Comparison of ENCODE assay signal across 8 mouse cellular contexts in genomic region chr6:124702784-124703103, GRCm38 (mm10). TPM values are rescaled to one million over a fixed set of nuclear protein-coding genes. Genes with fewer than 3 reads are reported as not detected.
DNase-seq lines count a peak whose midpoint lies in the region; ATAC-seq lines count a peak whose summit lies in the region.

No protein-coding gene starts in this region.

- peak; percentile 43; the same call in 1 of the 2 replicates for ATAC-seq in embryonic facial prominence, embryonic 12.5 days (ENCODE audit: insufficient number of reproducible peaks, insufficient read depth, low FRiP score, low TSS enrichment)
- peak; percentile 48; the same call in 1 of the 2 replicates for ATAC-seq in heart, embryonic 15.5 days (replicated peaks; ENCODE audit: insufficient number of reproducible peaks, insufficient read depth, low FRiP score, low read depth)
- peak; percentile 44; the same call in 1 of the 2 replicates for ATAC-seq in liver, embryonic 16.5 days (ENCODE audit: low read depth)
- peak; percentile 80 for ATAC-seq in neural tube, embryonic 14.5 days (ENCODE audit: low read depth)

- H3K9ac ChIP-seq in embryonic facial prominence, embryonic 12.5 days: no peak overlapping the region
- no peak overlapping the region for H3K9ac ChIP-seq in heart, embryonic 15.5 days
- H3K9ac ChIP-seq in liver, embryonic 16.5 days (ENCODE audit: low read depth, low read length): no peak overlapping the region
- no peak overlapping the region for H3K9ac ChIP-seq in neural tube, embryonic 14.5 days (replicated peaks; ENCODE audit: low read depth, low read length)

- H3K27ac ChIP-seq in embryonic facial prominence, embryonic 12.5 days: no peak overlapping the region
- no peak overlapping the region for H3K27ac ChIP-seq in heart, embryonic 15.5 days
- no peak overlapping the region for H3K27ac ChIP-seq in liver, embryonic 16.5 days (ENCODE audit: low read length)
- no peak overlapping the region for H3K27ac ChIP-seq in neural tube, embryonic 14.5 days (ENCODE audit: low read depth, low read length)

- 49% methylated on average over 3 of the region's 3 CpGs for WGBS in embryonic facial prominence, embryonic 12.5 days
- 43% methylated on average over 3 of the region's 3 CpGs for WGBS in heart, embryonic 15.5 days
- WGBS in liver, embryonic 16.5 days (ENCODE audit: insufficient replicate concordance): 54% methylated on average over 3 of the region's 3 CpGs
- WGBS in neural tube, embryonic 14.5 days: 59% methylated on average over 3 of the region's 3 CpGs

- DNase-seq in CD4-positive helper T cell, adult 2 months (ENCODE audit: low read depth, low spot score): peak; percentile 78
- DNase-seq in adrenal gland, adult 2 months: peak; percentile 69
- DNase-seq in kidney, postnatal 10 days: peak; percentile 84
- DNase-seq in thymus, postnatal 10 days (ENCODE audit: low spot score in 2 of 2): peak; percentile 68 to 80

- no peak overlapping the region for H3K4me2 ChIP-seq in embryonic facial prominence, embryonic 12.5 days (replicated peaks)
- no peak overlapping the region for H3K4me2 ChIP-seq in heart, embryonic 15.5 days
- no peak overlapping the region for H3K4me2 ChIP-seq in liver, embryonic 16.5 days (ENCODE audit: low read depth, low read length)
- H3K4me2 ChIP-seq in neural tube, embryonic 14.5 days (ENCODE audit: low read depth, low read length): no peak overlapping the region

- H3K4me3 ChIP-seq in embryonic facial prominence, embryonic 12.5 days: no peak overlapping the region
- H3K4me3 ChIP-seq in heart, embryonic 15.5 days: no peak overlapping the region
- no peak overlapping the region for H3K4me3 ChIP-seq in liver, embryonic 16.5 days (ENCODE audit: low read depth, low read length)
- no peak overlapping the region for H3K4me3 ChIP-seq in neural tube, embryonic 14.5 days (ENCODE audit: low read depth, low read length)

- no peaks in the 10 kb centered on the region for H3K9me3 ChIP-seq in embryonic facial prominence, embryonic 12.5 days
- H3K9me3 ChIP-seq in heart, embryonic 15.5 days (replicated peaks): no peaks in the 10 kb centered on the region
- H3K9me3 ChIP-seq in liver, embryonic 16.5 days (replicated peaks; ENCODE audit: control insufficient read depth, low read length): no peaks in the 10 kb centered on the region
- no peaks in the 10 kb centered on the region for H3K9me3 ChIP-seq in neural tube, embryonic 14.5 days (ENCODE audit: control insufficient read depth, low read length)

- no peaks in the 10 kb centered on the region for H3K4me1 ChIP-seq in embryonic facial prominence, embryonic 12.5 days
- H3K4me1 ChIP-seq in heart, embryonic 15.5 days (replicated peaks): peaks cover 14% of the 10 kb centered on the region
- no peaks in the 10 kb centered on the region; the same call in 1 of the 2 replicates for H3K4me1 ChIP-seq in liver, embryonic 16.5 days (ENCODE audit: control insufficient read depth, low read depth, low read length)
- no peaks in the 10 kb centered on the region for H3K4me1 ChIP-seq in neural tube, embryonic 14.5 days (ENCODE audit: control insufficient read depth, insufficient read depth, low read length)

- H3K36me3 ChIP-seq in embryonic facial prominence, embryonic 12.5 days: peaks cover 76% of the 10 kb centered on the region
- H3K36me3 ChIP-seq in heart, embryonic 15.5 days: peaks cover 43% of the 10 kb centered on the region
- peaks cover 71% of the 10 kb centered on the region for H3K36me3 ChIP-seq in liver, embryonic 16.5 days (ENCODE audit: control insufficient read depth, insufficient read depth)
- peaks cover 48% of the 10 kb centered on the region for H3K36me3 ChIP-seq in neural tube, embryonic 14.5 days (ENCODE audit: control insufficient read depth, insufficient read depth, low read length)

- no peaks in the 10 kb centered on the region for H3K27me3 ChIP-seq in embryonic facial prominence, embryonic 12.5 days
- H3K27me3 ChIP-seq in heart, embryonic 15.5 days: no peaks in the 10 kb centered on the region
- H3K27me3 ChIP-seq in liver, embryonic 16.5 days (ENCODE audit: control insufficient read depth, insufficient read depth, low read depth, low read length): no peaks in the 10 kb centered on the region
- no peaks in the 10 kb centered on the region for H3K27me3 ChIP-seq in neural tube, embryonic 14.5 days (ENCODE audit: control insufficient read depth, insufficient read depth, low read length)

RNA-seq across cellular contexts. Expression of gene Emg1, which starts 9.2 kb away (rescaled TPM):
- total RNA-seq in adrenal gland, adult 2 months (2021): 10 to 100 TPM; 80.6 to 82.6 TPM
- 16.6 and 17.0 TPM in 2 replicates for polyA plus RNA-seq in adrenal gland, adult 2 months (2012; rRNA removed)
- 192 and 199 TPM in 2 replicates for polyA plus RNA-seq in embryonic facial prominence, embryonic 12.5 days (2016; fragmentation: Nextera tagmentation; extraction: Ambion mirVana)
- 108 and 121 TPM in 2 replicates for polyA plus RNA-seq in heart, embryonic 15.5 days (2015; fragmentation: Nextera tagmentation; extraction: Ambion mirVana)
- 105 and 121 TPM in 2 replicates for polyA plus RNA-seq in liver, embryonic 16.5 days (2015; fragmentation: Nextera tagmentation; extraction: Ambion mirVana)
- polyA plus RNA-seq in neural tube, embryonic 14.5 days (2014; fragmentation: Nextera tagmentation; extraction: Ambion mirVana): 94.2 and 99.8 TPM in 2 replicates

RNA-seq across cellular contexts. Expression of gene Phb2, which starts 9.4 kb away (rescaled TPM):
- 100 to 1,000 TPM; 286 to 294 TPM for total RNA-seq in adrenal gland, adult 2 months (2021)
- 128 and 181 TPM in 2 replicates for polyA plus RNA-seq in adrenal gland, adult 2 months (2012; rRNA removed)
- 359 and 370 TPM in 2 replicates for polyA plus RNA-seq in embryonic facial prominence, embryonic 12.5 days (2016; fragmentation: Nextera tagmentation; extraction: Ambion mirVana)
- 307 and 324 TPM in 2 replicates for polyA plus RNA-seq in heart, embryonic 15.5 days (2015; fragmentation: Nextera tagmentation; extraction: Ambion mirVana)
- 206 and 214 TPM in 2 replicates for polyA plus RNA-seq in liver, embryonic 16.5 days (2015; fragmentation: Nextera tagmentation; extraction: Ambion mirVana)
- 242 and 258 TPM in 2 replicates for polyA plus RNA-seq in neural tube, embryonic 14.5 days (2014; fragmentation: Nextera tagmentation; extraction: Ambion mirVana)

RNA-seq across cellular contexts. Expression of gene Ptpn6, which starts 35.8 kb away (rescaled TPM):
- 10 to 100 TPM in 1 of 2 experiments, 1 to 10 TPM in 1; 6.5 to 11.2 TPM for total RNA-seq in adrenal gland, adult 2 months (2021)
- 6.1 and 6.8 TPM in 2 replicates for polyA plus RNA-seq in adrenal gland, adult 2 months (2012; rRNA removed)
- polyA plus RNA-seq in embryonic facial prominence, embryonic 12.5 days (2016; fragmentation: Nextera tagmentation; extraction: Ambion mirVana): 6.7 TPM in 2 replicates
- polyA plus RNA-seq in heart, embryonic 15.5 days (2015; fragmentation: Nextera tagmentation; extraction: Ambion mirVana): 5.6 and 21.1 TPM in 2 replicates
- polyA plus RNA-seq in liver, embryonic 16.5 days (2015; fragmentation: Nextera tagmentation; extraction: Ambion mirVana): 38.2 and 38.3 TPM in 2 replicates
- 2.6 and 4.4 TPM in 2 replicates for polyA plus RNA-seq in neural tube, embryonic 14.5 days (2014; fragmentation: Nextera tagmentation; extraction: Ambion mirVana)

RNA-seq across cellular contexts. Expression of gene Grcc10, which starts 38.4 kb away (rescaled TPM):
- 100 to 1,000 TPM; 357 to 360 TPM for total RNA-seq in adrenal gland, adult 2 months (2021)
- polyA plus RNA-seq in adrenal gland, adult 2 months (2012; rRNA removed): 233 and 246 TPM in 2 replicates
- 498 and 530 TPM in 2 replicates for polyA plus RNA-seq in embryonic facial prominence, embryonic 12.5 days (2016; fragmentation: Nextera tagmentation; extraction: Ambion mirVana)
- polyA plus RNA-seq in heart, embryonic 15.5 days (2015; fragmentation: Nextera tagmentation; extraction: Ambion mirVana): 387 and 416 TPM in 2 replicates
- 80.7 and 83.6 TPM in 2 replicates for polyA plus RNA-seq in liver, embryonic 16.5 days (2015; fragmentation: Nextera tagmentation; extraction: Ambion mirVana)
- polyA plus RNA-seq in neural tube, embryonic 14.5 days (2014; fragmentation: Nextera tagmentation; extraction: Ambion mirVana): 634 and 689 TPM in 2 replicates

RNA-seq across cellular contexts. Expression of gene Lpcat3, which starts 39.9 kb away (rescaled TPM):
- 100 to 1,000 TPM in 1 of 2 experiments, 10 to 100 TPM in 1; 92.1 to 138 TPM for total RNA-seq in adrenal gland, adult 2 months (2021)
- polyA plus RNA-seq in adrenal gland, adult 2 months (2012; rRNA removed): 141 and 155 TPM in 2 replicates
- polyA plus RNA-seq in embryonic facial prominence, embryonic 12.5 days (2016; fragmentation: Nextera tagmentation; extraction: Ambion mirVana): 46.0 and 49.1 TPM in 2 replicates
- 41.0 and 53.6 TPM in 2 replicates for polyA plus RNA-seq in heart, embryonic 15.5 days (2015; fragmentation: Nextera tagmentation; extraction: Ambion mirVana)
- 80.1 and 88.6 TPM in 2 replicates for polyA plus RNA-seq in liver, embryonic 16.5 days (2015; fragmentation: Nextera tagmentation; extraction: Ambion mirVana)
- polyA plus RNA-seq in neural tube, embryonic 14.5 days (2014; fragmentation: Nextera tagmentation; extraction: Ambion mirVana): 40.0 and 44.7 TPM in 2 replicates
